Mouse (Mus musculus) CD8-positive naive resting alpha-beta T cell, adult 2 months (primary cell): ENCODE data around the gene Cln6.

ENCODE experiments used
- DNase-seq, 2 experiments: peaks; one replicate each; pipeline ENCODE4 v3.0.0; 2022; ENCODE audit warnings: low read depth in 2 of 2, low spot score in 2 of 2

The Cln6 gene

GRCm38 (mm10) chr9:62877825-62878224 is 39.2 kb downstream of the Cln6 start:
- no peak for DNase-seq

GRCm38 (mm10) chr9:62881871-62882270 is 43.3 kb downstream of the Cln6 start:
- no peak for DNase-seq

GRCm38 (mm10) chr9:62894486-62894885 is 55.9 kb downstream of the Cln6 start:
- no peak for DNase-seq
